Mouse (Mus musculus): Measurements from ENCODE around the gene Ube2v1.

- TF ChIP-seq EP300 (IDR thresholded peaks at IDR 0.05; ENCODE audit: low read depth) (no peak), CTCF (IDR thresholded peaks at IDR 0.05; ENCODE audit: low read depth) (no peak)
Measured at GRCm38 (mm10) chr2:167662713-167663112, 30.8 kb upstream of the Ube2v1 start.
